Mouse (Mus musculus) C2C12 (cell line): ENCODE measurements around the gene B3galt1.
A peak's percentile ranks its signal among the peaks of the same experiment; 100 is the strongest.

ENCODE experiments used
- CEBPB ChIP-seq: IDR thresholded peaks from one replicate; pipeline ENCODE4 v1.6.1; 2011; ENCODE audit warnings: low read depth, mild to moderate bottlenecking, control low read depth, moderate library complexity
- CTCF ChIP-seq: IDR thresholded peaks from one replicate; pipeline ENCODE4 v1.5.1; 2011; ENCODE audit not compliant: control insufficient read depth, insufficient read depth, insufficient read length
- FOSL1 ChIP-seq: IDR thresholded peaks from one replicate; pipeline ENCODE4 v1.8.0; 2011; ENCODE audit warnings: mild to moderate bottlenecking, low read length; ENCODE audit not compliant: poor library complexity, insufficient read depth, severe bottlenecking
- MAX ChIP-seq: IDR thresholded peaks from one replicate; pipeline ENCODE4 v1.6.1; 2011; ENCODE audit warnings: mild to moderate bottlenecking, control low read depth
- MYOD1 ChIP-seq: IDR thresholded peaks from one replicate; pipeline ENCODE4 v1.6.1; 2011; ENCODE audit warnings: low read depth; ENCODE audit not compliant: control insufficient read depth, insufficient read length
- MYOG ChIP-seq: IDR thresholded peaks from one replicate; pipeline ENCODE4 v1.6.1; 2011; ENCODE audit not compliant: control insufficient read depth, insufficient read length; ENCODE audit errors: extremely low read depth
- USF1 ChIP-seq: IDR thresholded peaks from one replicate; pipeline ENCODE4 v1.6.1; 2011; ENCODE audit warnings: low read depth, mild to moderate bottlenecking, control low read depth, moderate library complexity

GRCm38 (mm10) chr2:68005210-68005609 lies 439.5 kb downstream of the B3galt1 start:
- TF ChIP-seq CTCF (no peak), USF1 (no peak), CEBPB (peak; percentile 16), MYOD1 (peak; percentile 80), MYOG (no peak), MAX (no peak), FOSL1 (no peak)
